Mouse (Mus musculus) hindbrain, embryonic 10.5 days (tissue): ENCODE measurements around the gene Inpp5a. TPM values are rescaled to one million over a fixed set of nuclear protein-coding genes. Genes with fewer than 3 reads are reported as not detected.

Experiments
- DNase-seq: peaks from one replicate; pipeline ENCODE4 v3.0.0-alpha.2; 2017; ENCODE audit warnings: low spot score
- H3K27ac ChIP-seq: fragments of 300-500 bp; sonication (generic); 2 replicates; pipeline ENCODE4 v1.5.1; 2016; ENCODE audit warnings: mild to moderate bottlenecking, moderate library complexity
- H3K27me3 ChIP-seq: fragments of 300-500 bp; sonication (generic); 2 replicates; pipeline ENCODE4 v1.6.1; 2016; ENCODE audit warnings: mild to moderate bottlenecking; ENCODE audit not compliant: poor library complexity, insufficient read depth, severe bottlenecking
- H3K36me3 ChIP-seq: fragments of 300-500 bp; sonication (generic); 2 replicates; pipeline ENCODE4 v1.6.1; 2016; ENCODE audit warnings: mild to moderate bottlenecking, moderate library complexity
- H3K4me1 ChIP-seq: fragments of 300-500 bp; sonication (generic); replicated peaks from 2 replicates; pipeline ENCODE4 v1.6.1; 2016; ENCODE audit warnings: mild to moderate bottlenecking
- H3K4me3 ChIP-seq: fragments of 300-500 bp; sonication (generic); 2 replicates; pipeline ENCODE4 v1.5.1; 2016; ENCODE audit warnings: mild to moderate bottlenecking, moderate library complexity
- H3K9me3 ChIP-seq: fragments of 300-500 bp; sonication (generic); 2 replicates; pipeline ENCODE4 v1.6.1; 2016; ENCODE audit warnings: mild to moderate bottlenecking, moderate library complexity
- WGBS: fragments of 180-500 bp; shearing (Covaris S2); methylation state at CpG from one replicate; pipeline ENCODE4 v1.1.7; 2016; 5-methylcytosine and 5-hydroxymethylcytosine counted together
- polyA plus RNA-seq: library from polyadenylated mRNA; unstranded; fragments of >200 nt; fragmentation: Nextera tagmentation; extraction: Ambion mirVana; gene quantifications from 2 replicates; pipeline ENCODE4 v1.2.1, GENCODE M21; 2016

Inpp5a gene
- polyA plus RNA-seq, 1 experiment from 2014 or later = 19.0 TPM

- H3K4me3 ChIP-seq = no peak overlapping the region
- peaks cover 14% of the 10 kb centered on the region for H3K4me1 ChIP-seq
- WGBS = 34% methylated on average over 3 of the region's 3 CpGs
- H3K36me3 ChIP-seq = no peaks in the 10 kb centered on the region
- no peaks in the 10 kb centered on the region for H3K9me3 ChIP-seq
- H3K27ac ChIP-seq = no peak overlapping the region
- peak; percentile 65 for DNase-seq
- peaks cover 84% of the 10 kb centered on the region for H3K27me3 ChIP-seq
Measured at GRCm38 (mm10) chr7:139590302-139590701, 201.4 kb downstream of the Inpp5a start.

- 86% methylated on average over 5 of the region's 5 CpGs for WGBS
- Histone ChIP-seq H3K4me3 (no peak overlapping the region), H3K27ac (no peak overlapping the region), H3K9me3 (no peaks in the 10 kb centered on the region), H3K36me3 (no peaks in the 10 kb centered on the region), H3K27me3 (peaks cover 81% of the 10 kb centered on the region), H3K4me1 (peaks cover 5% of the 10 kb centered on the region; the same call in 1 of the 2 replicates)
- no peak for DNase-seq
Measured at GRCm38 (mm10) chr7:139591311-139591710, 202.4 kb downstream of the Inpp5a start.

- WGBS = 82% methylated on average over 6 of the region's 6 CpGs
- Histone ChIP-seq H3K9me3 (no peaks in the 10 kb centered on the region), H3K4me3 (no peak overlapping the region), H3K36me3 (no peaks in the 10 kb centered on the region), H3K27me3 (peaks cover 58% of the 10 kb centered on the region), H3K27ac (no peak overlapping the region), H3K4me1 (no peaks in the 10 kb centered on the region)
- DNase-seq = no peak
Measured at GRCm38 (mm10) chr7:139595311-139595710, 206.4 kb downstream of the Inpp5a start.

- peaks cover 58% of the 10 kb centered on the region for H3K27me3 ChIP-seq
- WGBS = 70% methylated on average over 6 of the region's 6 CpGs
Measured at GRCm38 (mm10) chr7:139595862-139596261, 207.0 kb downstream of the Inpp5a start.

GRCm38 (mm10) chr7:139610328-139610727 lies 221.4 kb downstream of the Inpp5a start:
- DNase-seq = no peak
- H3K9me3 ChIP-seq = no peaks in the 10 kb centered on the region
- H3K27me3 ChIP-seq = peaks cover 19% of the 10 kb centered on the region
- H3K27ac ChIP-seq = no peak overlapping the region
- H3K4me3 ChIP-seq = no peak overlapping the region
- H3K4me1 ChIP-seq = peaks cover 2% of the 10 kb centered on the region
- H3K36me3 ChIP-seq = no peaks in the 10 kb centered on the region
- 90% methylated on average over 2 of the region's 2 CpGs for WGBS

More at GRCm38 (mm10) chr7:139595862-139596261, 207.0 kb downstream of the Inpp5a start:
- H3K4me3 ChIP-seq = no peak overlapping the region
- no peaks in the 10 kb centered on the region for H3K4me1 ChIP-seq
- no peak overlapping the region for H3K27ac ChIP-seq
- no peak for DNase-seq
- no peaks in the 10 kb centered on the region for H3K9me3 ChIP-seq
- no peaks in the 10 kb centered on the region for H3K36me3 ChIP-seq

- DNase-seq = peak; percentile 79
- Histone ChIP-seq H3K4me1 (peaks cover 10% of the 10 kb centered on the region), H3K36me3 (no peaks in the 10 kb centered on the region), H3K27ac (no peak overlapping the region), H3K27me3 (peaks cover 14% of the 10 kb centered on the region; the same call in 1 of the 2 replicates), H3K4me3 (no peak overlapping the region), H3K9me3 (no peaks in the 10 kb centered on the region)
- WGBS = 60% methylated on average over 12 of the region's 12 CpGs
Measured at GRCm38 (mm10) chr7:139615767-139616766, 227.2 kb downstream of the Inpp5a start.

- no peak for DNase-seq
- no peak overlapping the region for H3K4me3 ChIP-seq
- H3K27ac ChIP-seq = no peak overlapping the region
- H3K4me1 ChIP-seq = no peaks in the 10 kb centered on the region
- no peaks in the 10 kb centered on the region for H3K36me3 ChIP-seq
- no peaks in the 10 kb centered on the region for H3K9me3 ChIP-seq
- no peaks in the 10 kb centered on the region; the same call in 1 of the 2 replicates for H3K27me3 ChIP-seq
- 91% methylated on average over 13 of the region's 13 CpGs for WGBS
Measured at GRCm38 (mm10) chr7:139622568-139622967, 233.7 kb downstream of the Inpp5a start.

- Histone ChIP-seq H3K4me1 (no peaks in the 10 kb centered on the region), H3K27ac (no peak overlapping the region), H3K27me3 (no peaks in the 10 kb centered on the region), H3K4me3 (no peak overlapping the region), H3K9me3 (no peaks in the 10 kb centered on the region), H3K36me3 (no peaks in the 10 kb centered on the region)
- DNase-seq = no peak
- WGBS = 88% methylated on average over 9 of the region's 9 CpGs
Measured at GRCm38 (mm10) chr7:139625156-139625555, 236.2 kb downstream of the Inpp5a start.

Other genes starting within 250 kb of the Inpp5a start
- 4.1 and 4.9 TPM in 2 replicates for gene Lrrc27, start 176.1 kb upstream of the Inpp5a start, polyA plus RNA-seq
- gene Stk32c, start 175.8 kb upstream of the Inpp5a start, polyA plus RNA-seq = 0.35 and 0.60 TPM in 2 replicates
- 4.7 and 5.2 TPM in 2 replicates for gene Pwwp2b, start 140.6 kb upstream of the Inpp5a start, polyA plus RNA-seq
- gene Nkx6-2, start 193.7 kb downstream of the Inpp5a start, polyA plus RNA-seq = 35.8 and 36.0 TPM in 2 replicates